Mouse (Mus musculus) thymus, postnatal 0 days (tissue): ENCODE results near the gene Gli2. TPM values are rescaled to one million over a fixed set of nuclear protein-coding genes. Genes with fewer than 3 reads are reported as not detected.

Experiments
- DNase-seq: peaks from one replicate; pipeline ENCODE4 v3.0.0-alpha.2; 2015; ENCODE audit warnings: low spot score
- polyA plus RNA-seq: library from polyadenylated mRNA; unstranded; fragments of >200 nt; fragmentation: Nextera tagmentation; extraction: Ambion mirVana; gene quantifications from 2 replicates; pipeline ENCODE4 v1.2.1, GENCODE M21; 2015

The Gli2 gene
- polyA plus RNA-seq, 1 experiment from 2014 or later, result 0.68 TPM

DNA sequence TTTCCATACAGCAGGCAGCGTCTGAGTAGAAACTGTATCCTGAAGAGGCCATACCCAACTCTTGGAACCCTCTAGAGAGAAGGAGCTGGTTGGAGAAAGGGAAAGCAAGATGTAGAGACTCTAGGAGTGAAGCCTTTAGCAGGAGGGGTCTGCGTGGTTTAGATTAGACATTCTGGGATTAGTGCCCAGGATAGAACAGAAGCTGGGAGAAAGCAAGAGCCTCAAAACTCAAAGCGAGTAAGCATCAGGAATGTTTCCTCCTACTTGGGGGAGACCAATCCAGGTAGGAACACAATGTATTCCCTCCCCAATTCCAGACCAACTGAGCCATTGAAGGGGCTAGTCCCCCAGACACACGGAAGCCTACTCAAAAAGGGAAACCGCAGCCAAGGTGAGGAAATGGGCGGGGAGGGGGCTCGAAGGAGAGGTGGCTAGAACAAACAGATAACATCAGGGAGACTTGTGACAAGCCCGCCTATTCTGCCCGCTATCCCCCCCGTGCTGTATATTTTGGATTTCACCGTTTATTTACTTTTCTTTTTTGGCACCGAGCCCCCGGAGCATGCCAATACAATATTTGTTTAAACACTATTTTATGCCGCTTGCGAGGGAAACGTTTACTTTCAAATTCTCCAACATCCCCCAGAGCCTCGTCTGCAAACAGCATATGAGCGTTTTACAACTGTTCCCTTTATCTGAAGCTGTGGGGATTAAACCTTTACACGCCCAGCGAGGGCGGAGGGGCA, 2.1 kb downstream of the Gli2 start:
- DNase-seq, result no peak

DNA sequence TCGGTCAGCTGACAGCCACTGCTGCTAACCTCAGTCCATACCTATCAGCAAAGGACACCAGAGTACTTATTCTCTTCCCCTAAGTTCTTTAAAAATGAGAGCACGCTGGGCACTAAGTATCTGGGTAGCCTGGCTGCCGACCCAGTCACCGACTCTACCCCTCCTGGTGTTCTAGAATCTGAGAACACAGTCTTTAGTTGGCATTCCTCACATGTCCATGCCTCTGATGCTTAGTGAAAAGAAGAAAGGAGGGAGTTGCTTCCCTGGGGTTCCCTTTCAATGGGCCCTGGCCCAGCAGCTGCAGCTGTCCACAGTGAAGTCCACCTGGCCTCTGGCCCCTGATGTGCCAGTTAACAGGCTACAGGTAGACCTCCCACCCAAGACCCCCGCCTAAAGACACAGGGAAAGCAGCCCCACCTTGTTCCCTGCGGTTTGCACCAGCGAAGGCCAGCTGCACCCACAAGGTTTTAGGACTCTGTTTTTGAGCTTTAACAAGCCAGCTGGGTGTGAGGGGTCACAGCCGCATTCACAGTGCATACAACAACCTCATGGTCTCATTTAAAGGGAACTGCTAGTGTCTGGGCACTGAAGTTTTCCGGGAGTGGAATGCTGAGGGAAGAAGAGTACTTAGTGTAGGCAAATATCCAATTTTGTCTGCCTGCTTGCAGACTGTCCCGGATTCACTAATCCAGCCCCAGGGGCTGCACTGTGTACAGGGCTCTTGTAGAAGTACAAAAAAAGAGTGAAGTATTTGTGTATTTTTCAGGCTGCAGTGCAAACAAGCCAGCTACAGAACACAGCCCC, 3.4 kb downstream of the Gli2 start:
- DNase-seq, result no peak

DNA sequence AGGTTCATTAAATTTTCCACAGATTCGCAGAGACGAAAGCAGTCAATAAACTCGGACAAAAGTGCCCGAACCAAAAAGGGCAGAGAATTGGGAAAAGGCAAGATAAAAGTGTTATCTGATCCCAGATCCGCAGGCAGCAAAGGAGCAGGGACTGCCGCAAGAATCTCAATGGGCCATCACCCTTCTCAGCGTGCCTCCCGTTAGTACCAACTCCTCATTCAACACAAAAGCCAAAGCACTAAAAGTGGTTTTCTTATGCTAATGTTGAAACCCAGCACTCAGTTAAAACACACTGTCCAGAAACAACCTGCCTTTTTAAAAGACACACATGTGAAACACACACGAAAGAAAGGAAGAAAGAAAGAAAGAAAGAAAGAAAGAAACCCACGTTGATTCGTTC, 4.4 kb downstream of the Gli2 start:
- no peak for DNase-seq

DNA sequence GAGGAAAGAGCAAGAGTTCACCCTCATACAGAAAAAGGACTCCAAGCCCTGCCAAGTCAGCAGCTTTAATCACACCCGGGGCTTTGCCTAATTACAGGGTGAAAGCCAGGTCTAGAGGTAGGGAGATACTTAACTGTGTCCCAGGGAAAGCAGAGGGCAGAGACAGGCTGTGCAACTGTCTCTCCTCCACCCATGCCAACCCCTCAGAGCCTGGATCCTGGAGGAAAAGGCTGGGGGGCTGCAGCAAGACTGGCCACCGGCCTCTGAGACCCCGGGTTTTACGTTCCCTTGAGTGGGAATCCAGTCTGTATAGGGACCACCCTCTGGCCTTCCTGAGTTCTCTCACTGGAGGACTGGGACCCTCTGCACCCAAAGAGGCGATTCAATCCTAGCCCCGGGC, 4.9 kb downstream of the Gli2 start:
- no peak for DNase-seq

DNA sequence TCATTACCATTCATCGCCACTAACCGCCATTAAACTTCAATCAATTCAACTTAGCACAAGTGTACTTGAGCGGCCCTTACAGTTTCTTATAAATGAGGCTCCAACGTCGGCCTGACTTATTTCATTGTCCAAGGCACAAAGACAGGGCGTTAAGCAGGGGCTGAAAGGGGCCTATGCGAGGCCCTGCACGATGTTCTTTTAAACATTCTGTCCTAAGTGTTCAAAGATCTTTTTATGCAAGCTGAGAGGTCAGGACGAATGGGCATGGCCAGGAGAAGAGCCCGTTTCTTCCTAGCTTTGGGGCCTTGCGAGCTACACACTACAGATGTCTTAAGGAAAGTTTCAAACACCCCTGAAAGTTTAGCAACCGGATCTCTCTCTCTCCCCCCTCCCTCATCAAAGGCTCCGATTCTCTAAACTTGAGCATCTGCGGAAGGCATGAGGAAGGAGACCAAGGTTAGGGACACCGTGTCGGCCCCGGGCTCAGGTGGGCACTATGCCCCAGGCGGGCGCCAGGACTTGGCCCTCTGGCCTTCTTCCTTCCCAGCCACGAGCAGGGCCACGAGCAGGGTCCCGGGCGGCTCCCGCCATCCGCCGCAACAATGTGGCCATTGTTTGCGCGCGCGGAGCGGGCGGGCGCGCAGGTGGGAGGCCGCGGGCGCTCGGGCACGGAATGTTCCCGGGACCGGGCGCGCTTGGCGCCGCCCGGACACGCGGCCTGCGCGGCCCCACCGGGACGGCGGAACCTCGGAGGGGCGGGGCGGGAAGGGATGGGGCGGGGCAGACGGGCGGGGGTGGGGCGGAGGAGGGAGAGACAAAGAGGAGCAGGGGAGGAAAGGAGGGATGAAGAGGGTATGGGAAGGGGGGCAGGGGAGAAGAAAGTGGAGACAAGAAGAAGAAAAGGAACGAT, 5.7 kb downstream of the Gli2 start:
- peak; percentile 14 for DNase-seq

DNA sequence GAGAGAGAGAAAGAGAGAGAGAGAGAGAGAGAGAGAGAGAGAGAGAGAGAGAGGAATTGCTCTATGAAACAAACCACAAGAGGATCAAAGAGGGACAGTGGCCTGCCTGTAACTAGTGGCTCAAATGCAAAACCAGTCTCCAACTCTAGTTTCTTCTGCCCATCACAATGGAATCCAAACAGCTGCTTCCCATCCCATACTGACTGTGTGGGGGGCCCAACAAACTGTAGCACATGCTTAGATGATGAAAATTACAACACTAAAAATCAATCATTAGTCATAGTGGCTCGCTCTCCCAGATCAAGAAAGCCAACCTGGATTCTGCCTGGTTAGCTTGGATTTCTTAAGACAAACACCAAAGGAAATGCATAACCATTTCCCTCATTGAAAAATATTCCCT, 15.0 kb downstream of the Gli2 start:
- DNase-seq, result no peak

DNA sequence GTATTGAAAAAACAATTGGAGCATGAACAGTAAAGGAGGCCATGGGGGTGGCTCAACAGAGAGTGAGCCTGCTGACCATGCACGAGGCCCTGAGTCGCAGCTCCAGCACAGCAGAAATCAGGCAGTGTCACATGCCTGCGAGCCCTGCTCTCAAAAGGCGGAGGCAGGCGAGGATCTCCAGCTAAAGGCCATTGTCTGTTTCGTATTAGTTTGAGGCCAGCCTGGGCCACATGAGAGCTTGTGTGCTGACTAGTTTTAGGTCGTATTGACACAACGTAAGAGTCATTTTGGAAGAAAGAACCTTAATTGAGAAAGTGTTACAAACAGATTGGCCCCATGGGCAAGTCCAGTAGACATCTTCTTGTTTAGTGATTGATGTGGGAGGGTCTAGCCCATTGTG, 17.5 kb downstream of the Gli2 start:
- DNase-seq, result no peak

DNA sequence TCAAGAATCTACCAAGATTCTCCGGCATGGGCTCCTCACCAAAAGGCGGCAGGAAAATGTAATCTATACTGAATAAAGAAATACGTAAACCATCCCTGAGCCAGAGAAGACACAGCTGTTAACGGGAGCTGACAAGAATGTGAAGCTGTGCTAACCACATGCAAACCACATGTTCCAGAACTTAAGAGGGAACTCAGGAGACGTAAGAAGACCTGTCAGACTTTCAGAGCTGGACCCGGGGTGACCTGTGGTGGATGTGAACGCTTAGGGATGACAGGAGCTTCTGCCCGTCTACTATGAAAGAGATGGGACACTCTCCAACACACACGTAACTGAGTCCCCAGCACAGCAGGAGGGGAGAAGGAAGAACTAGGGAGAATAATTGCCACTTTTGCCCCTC, 18.1 kb downstream of the Gli2 start:
- no peak for DNase-seq

DNA sequence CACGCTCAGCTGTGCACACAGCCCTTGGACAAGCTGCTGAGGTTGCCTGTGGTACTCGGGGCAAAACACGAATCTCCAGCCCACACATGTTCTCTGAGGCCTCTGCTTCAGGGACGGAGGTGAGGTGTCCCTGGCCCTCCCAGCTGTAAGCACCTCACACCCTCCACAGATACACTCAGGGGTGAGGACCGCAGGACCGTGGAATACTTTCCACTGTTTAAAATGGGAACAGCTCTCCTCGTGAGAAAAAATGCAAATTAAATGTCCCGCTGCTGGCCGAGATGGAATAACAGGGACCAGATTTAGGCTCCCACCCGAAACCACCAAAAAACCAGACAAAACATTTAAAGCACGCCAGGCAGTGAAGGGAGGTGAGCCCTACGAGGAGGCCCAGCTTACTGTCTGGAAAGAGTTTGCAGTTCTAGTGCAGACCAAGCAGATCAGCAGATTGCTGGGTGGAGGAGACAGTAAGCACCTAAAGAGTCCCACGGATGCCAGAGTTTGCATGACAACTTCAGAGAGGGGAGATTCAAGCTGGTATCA, 19.2 kb downstream of the Gli2 start:
- no peak for DNase-seq

DNA sequence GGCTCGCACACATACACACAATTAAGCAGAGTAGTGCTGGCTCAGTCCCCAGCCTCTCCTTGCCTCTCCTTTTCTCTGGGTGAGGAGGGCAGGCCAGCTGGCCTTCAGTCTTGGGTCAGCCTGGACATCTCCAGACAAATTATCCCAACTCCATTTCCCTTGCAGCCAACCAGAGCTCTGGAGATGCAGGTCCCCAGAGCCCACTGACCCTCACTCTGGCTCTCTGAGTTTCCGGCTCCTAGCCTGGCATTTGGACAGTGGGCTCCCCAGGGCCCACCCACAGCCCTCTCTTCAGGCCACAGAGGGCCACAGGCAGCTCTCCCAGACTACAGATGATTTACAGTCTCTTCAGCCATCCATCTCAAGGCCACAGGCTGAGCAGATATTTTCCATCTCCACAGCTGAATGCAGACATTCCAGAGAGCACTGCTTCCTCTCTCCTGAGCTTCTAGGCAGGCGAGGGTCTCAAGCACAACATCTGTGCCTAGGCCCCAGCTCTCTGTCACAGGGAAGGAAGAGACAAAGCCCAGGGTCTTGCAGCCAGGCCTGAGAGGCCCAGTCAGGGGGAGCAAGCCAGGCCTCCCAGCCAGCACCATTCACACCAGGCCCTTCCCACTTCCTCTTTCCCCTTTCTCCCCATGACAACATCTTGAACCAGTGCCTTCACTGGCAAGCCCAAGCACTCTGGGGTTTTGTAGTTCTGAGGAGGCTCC, 19.8 kb downstream of the Gli2 start:
- no peak for DNase-seq

DNA sequence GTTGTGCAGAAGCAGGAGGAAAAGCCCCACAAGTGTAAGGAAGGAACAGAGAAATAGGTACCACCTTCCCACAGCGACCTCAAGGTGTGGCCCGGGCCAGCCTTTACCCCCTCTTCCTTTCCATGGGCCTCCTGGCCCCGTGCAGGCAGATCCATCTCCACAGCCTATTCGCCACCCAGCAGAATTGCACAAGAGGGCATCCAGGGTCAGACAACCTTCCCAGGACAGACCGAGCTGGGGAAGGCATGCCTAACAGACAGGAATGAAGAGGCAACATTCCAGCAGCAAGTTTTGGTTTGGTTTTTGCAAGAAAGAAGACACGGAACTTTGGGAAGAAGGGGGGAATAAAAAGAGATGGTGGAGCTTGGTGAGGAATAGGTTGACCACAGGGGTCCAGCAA, 22.2 kb downstream of the Gli2 start:
- no peak for DNase-seq

DNA sequence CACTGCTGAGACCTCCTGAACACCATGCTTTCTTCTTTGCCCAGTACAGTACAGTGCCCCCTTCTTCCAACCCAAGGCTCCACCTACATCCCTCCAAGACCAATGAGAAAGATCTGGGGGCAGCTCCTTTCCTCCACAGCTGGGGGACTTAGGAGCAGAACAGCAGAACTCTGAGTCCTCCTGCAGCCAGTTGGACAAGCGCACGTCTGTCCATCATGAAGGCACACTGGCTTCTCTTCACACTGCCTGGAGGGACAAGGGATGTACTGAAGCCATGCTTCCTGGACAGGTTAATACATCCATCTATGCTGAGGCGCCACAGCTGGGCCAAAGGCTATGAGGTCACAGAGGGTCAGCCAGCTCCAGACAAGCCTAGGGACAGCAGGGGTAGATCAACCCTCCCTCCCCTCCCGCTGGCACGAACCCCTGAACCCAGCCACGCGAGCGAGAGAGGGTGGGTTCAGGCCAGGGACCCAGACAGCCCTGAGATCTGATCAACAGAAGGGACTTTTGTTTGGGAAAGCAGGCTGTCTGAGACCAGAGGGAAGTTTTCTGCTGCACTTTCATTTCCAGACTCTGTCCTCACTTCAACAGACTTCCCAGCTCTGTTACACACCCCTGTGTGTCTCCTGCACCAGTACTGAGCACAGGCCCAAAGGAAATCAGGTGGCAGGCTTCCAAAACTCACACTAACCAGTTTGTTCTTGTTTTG, 27.6 kb downstream of the Gli2 start:
- DNase-seq, result no peak

DNA sequence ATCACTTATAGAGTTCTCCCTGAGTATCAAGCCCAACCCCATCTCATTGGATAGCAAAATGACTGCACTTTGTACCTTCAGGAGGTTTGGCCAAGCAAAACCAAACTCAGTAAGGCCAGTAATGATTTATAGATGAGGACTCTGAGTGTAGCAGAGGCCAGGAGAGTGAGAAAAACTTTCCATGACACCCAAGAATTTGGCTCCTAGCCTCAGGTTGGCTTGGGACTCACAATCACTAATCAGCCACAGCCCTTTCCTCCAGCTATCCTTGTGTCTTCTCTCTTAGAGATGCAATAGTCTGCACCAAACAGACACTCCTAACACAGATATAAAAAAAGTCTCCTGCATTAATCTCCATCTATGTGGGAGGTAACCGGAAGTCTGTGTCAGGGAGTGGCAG, 31.1 kb downstream of the Gli2 start:
- no peak for DNase-seq

DNA sequence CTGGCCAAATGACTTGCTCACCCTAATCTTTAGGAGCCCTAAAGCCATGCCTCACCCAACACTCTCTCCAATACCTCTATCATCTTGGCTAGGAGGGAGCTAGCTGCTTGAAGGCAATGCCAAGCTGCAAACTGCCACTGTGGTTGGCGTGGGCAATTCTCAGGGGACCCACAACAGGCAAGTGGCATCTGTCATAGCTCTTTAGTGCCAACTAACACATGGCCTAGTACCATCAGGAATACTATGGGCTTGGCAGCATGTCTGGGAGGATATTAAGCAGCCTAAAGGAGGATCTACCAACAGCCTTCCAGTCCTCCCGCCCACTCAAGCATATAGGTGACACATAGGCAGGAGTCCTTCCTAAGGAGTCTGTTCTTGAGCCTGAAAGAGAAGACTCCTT, 33.3 kb downstream of the Gli2 start:
- DNase-seq, result no peak

DNA sequence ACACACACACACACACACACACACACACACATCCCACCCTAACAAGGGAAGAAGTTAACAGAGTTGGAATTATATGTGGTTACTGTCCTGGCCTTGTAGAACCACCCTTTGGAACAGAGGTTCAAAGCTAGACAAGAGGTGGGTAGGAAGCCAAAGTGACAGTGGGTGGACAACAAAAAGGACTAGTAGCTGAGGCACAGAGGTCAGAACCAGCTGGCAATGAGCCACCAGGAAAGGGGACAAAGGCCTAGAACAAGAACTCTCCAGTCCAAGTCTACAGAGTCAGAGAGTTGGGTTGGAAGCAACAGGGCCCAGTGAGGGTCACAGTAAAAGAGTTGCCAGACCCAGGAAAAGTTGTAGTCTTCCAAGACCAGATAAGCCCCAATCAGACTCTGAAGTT, 34.4 kb downstream of the Gli2 start:
- no peak for DNase-seq

DNA sequence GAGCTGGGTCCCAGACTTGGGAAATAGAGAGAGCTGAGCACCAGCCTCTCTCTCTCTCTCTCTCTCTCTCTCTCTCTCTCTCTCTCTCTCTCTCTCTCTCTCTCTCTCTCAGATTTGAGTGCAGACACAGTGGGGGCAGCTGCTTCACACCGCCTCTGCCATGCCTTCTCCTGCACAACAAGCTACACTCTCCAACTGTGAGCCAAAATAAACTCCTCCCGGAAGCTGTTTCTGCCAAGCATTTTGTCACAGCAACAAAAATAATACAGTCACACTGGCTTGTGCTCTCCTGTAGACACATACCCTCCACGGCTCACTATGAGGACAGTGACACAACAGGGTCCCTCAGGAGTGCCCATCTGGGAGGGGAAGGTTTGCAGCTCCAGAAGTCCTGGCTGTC, 36.6 kb downstream of the Gli2 start:
- DNase-seq, result no peak

DNA sequence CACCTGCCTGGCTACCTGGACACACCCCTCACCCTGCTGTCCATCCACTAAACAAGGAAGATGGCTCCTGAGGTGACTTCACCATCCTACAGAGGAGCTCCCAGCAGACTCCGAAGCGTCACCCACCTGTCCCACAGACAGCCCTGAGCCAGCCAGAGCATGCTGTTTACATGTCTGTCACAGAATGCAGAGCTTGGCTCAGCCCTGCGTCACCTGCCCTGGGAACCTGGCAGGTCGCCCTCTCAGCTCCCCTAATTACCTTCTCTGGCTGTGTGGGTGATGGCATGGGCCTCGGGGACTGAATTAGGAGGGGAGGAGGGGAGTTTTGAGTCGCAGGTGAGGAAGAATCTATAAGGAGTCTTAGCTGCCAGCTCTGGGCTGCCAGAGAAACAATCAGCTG, 38.3 kb downstream of the Gli2 start:
- DNase-seq, result no peak

DNA sequence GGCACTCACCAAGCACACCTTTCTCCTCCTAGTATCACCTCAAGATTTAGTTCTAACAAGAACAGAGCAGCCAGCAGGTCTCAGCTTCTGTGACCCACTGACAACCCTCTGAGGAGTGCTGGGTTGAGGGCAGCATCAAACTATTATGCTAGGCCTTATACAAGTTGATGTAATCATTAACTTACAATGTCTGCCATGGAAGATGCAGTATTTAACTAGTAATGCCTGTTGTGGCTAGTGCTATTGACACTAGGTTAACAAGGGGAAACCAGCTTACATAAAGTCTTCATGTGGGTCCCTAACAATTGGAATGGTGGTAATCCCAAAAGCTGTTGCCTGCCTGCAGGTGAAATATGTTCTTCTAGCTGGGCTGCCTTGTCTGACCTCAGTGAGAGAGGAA, 44.5 kb downstream of the Gli2 start:
- DNase-seq, result no peak

DNA sequence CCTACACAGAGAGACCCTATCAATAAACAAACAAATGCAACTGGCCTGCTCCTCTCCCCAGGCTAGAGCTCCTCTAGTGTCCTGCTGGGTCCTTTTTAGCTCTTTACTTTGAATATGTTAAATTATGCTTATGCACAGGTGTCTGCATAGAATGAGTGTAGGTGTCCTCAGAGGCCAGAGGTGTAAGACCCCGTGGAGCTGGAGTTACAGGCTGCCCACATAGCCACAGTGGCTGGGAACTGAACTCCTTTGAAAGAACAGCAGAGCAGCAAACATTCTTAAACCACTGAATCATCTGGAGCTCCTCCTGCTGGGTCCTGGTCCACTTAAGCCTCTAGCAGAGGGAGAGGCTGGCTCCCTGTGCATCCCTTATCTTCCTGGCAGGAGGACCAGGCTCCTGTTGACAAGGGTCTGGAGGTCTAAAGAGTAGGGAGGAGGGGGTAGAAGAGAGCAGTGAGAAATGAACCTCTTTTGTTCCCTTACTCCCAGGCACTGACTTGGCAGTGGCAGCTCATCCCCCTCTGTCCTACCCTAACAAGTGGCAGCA, 49.5 kb downstream of the Gli2 start:
- no peak for DNase-seq

DNA sequence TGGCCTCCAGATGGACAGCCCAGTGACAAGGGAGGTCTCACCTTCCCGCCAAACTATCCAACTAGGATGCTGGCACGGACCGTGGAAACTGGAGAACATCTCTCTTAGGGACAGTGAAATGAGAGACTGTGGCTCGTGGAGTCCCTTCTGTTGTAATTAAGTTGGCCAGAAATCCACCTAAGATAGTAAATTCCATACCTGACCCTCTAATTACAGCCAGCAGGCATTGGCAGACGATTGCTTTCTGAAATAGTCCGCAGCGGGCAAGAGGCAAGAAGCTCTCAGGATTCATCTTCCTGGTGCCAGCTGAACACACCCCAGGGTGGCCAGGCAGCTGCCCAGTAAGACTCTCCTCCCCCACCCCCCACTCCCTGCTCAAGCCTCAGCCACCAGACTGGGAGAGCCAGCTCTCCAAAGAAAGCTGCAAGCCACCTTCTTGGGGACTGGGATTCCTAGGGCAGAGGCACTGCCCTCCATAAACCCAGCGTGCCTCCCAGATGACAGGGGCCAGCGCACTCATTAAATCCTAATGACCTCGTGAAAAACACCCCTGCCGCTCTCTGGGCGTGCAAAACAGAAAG, 51.9 kb downstream of the Gli2 start:
- no peak for DNase-seq
